Mouse (Mus musculus): ENCODE data around the gene Btbd16. TPM values are rescaled to one million over a fixed set of nuclear protein-coding genes. Genes with fewer than 3 reads are reported as not detected.

Gene Btbd16
- total and polyA plus RNA-seq, 3 experiments: 0.05 TPM; not detected in 2

DNA sequence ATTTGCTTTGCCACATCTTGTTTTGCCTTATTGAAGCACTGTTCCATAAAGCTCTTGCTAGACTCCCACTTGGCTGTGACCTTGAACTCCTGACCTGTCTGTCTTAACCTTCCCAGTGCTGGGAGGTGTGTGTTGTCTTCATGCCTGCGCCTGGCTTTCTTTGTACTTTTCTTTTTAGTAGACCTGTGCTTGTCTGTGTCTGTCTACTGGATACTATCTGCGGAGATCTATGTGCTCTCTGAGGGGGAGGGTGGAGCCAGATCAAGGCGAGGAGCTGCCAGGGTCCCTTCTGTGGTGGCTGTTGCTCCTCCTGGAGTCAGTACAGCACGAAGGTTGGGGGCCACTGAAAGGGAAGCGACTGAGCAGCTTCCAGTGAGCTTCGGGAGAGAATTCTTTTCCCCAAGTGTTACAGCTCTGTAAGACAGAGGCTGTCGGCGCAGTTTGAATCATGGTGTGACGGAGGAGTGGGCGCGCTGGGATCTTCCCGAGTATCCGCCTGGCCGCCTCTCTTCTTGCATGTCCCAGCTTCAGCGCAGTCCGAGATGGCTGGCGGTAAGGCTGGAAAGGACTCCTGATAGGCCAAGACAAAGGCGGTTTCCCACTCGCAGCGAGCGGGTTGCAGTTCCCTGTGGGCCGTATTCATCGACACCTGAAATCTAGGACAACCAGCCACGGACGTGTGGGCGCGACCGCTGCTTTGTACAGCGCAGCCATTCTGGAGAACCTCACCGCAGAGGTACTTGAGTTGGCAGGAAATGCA is 7.3 kb upstream of the Btbd16 start:
- H3K4me3 ChIP-seq (ENCODE audit: low read depth, low read length): no peak overlapping the region
- H3K36me3 ChIP-seq (replicated peaks): no peaks in the 10 kb centered on the region
- no peaks in the 10 kb centered on the region for H3K27me3 ChIP-seq (ENCODE audit: insufficient read depth, low read length)
- DNase-seq (ENCODE audit: low spot score) (no peak), ATAC-seq (ENCODE audit: extremely low read depth, insufficient number of reproducible peaks, low FRiP score, poor library complexity, severe bottlenecking) (no peak)
- TF ChIP-seq POLR2AphosphoS5 (IDR thresholded peaks at IDR 0.05; ENCODE audit: insufficient replicate concordance, low read depth, low read length): no peak
- H3K4me1 ChIP-seq (ENCODE audit: insufficient read depth, low read depth, low read length): no peaks in the 10 kb centered on the region
- H3K9me3 ChIP-seq (replicated peaks): peaks cover 64% of the 10 kb centered on the region

- TF ChIP-seq GATA1 (IDR thresholded peaks at IDR 0.05; ENCODE audit: borderline replicate concordance, low read length) (no peak), POLR2AphosphoS5 (IDR thresholded peaks at IDR 0.05; ENCODE audit: insufficient replicate concordance, low read depth, low read length) (no peak)
- Histone ChIP-seq H3K9me3 (replicated peaks) (peaks cover 63% of the 10 kb centered on the region), H3K4me3 (ENCODE audit: low read depth, low read length) (no peak overlapping the region), H3K36me3 (replicated peaks) (no peaks in the 10 kb centered on the region), H3K27me3 (ENCODE audit: insufficient read depth, low read length) (no peaks in the 10 kb centered on the region), H3K4me1 (ENCODE audit: insufficient read depth, low read depth, low read length) (no peaks in the 10 kb centered on the region)
- no peak for ATAC-seq (ENCODE audit: extremely low read depth, insufficient number of reproducible peaks, low FRiP score, poor library complexity, severe bottlenecking)
- DNase-seq (ENCODE audit: low spot score): no peak
Observed at GRCm38 (mm10) chr7:130768151-130768550, 5.7 kb upstream of the Btbd16 start.

- DNase-seq (ENCODE audit: low spot score): no peak
- H3K4me1 ChIP-seq (ENCODE audit: insufficient read depth, low read depth, low read length): no peaks in the 10 kb centered on the region
- H3K27me3 ChIP-seq (ENCODE audit: insufficient read depth, low read length): no peaks in the 10 kb centered on the region
- H3K36me3 ChIP-seq (replicated peaks): no peaks in the 10 kb centered on the region
- ATAC-seq (ENCODE audit: extremely low read depth, insufficient number of reproducible peaks, low FRiP score, poor library complexity, severe bottlenecking): no peak
- H3K4me3 ChIP-seq (ENCODE audit: low read depth, low read length): no peak overlapping the region
- TF ChIP-seq POLR2AphosphoS5 (IDR thresholded peaks at IDR 0.05; ENCODE audit: insufficient replicate concordance, low read depth, low read length) (no peak), GATA1 (IDR thresholded peaks at IDR 0.05; ENCODE audit: borderline replicate concordance, low read length) (no peak), TAL1 (conservative IDR thresholded peaks at IDR 0.05; ENCODE audit: low read depth, low read length) (no peak), GATA2 (IDR thresholded peaks at IDR 0.05; ENCODE audit: borderline replicate concordance, low read depth, low read length) (no peak), CTCF (IDR thresholded peaks at IDR 0.05; ENCODE audit: low read depth, low read length) (no peak)
- H3K9me3 ChIP-seq (replicated peaks): peaks cover 69% of the 10 kb centered on the region
Observed at GRCm38 (mm10) chr7:130770707-130771106, 3.2 kb upstream of the Btbd16 start.

GRCm38 (mm10) chr7:130773171-130773830 is 568 bp upstream of the Btbd16 start:
- ATAC-seq (ENCODE audit: extremely low read depth, insufficient number of reproducible peaks, low FRiP score, poor library complexity, severe bottlenecking): no peak
- DNase-seq (ENCODE audit: low spot score): no peak
- H3K9me3 ChIP-seq (replicated peaks): peaks cover 72% of the 10 kb centered on the region
- H3K4me1 ChIP-seq (ENCODE audit: insufficient read depth, low read depth, low read length): no peaks in the 10 kb centered on the region
- no peaks in the 10 kb centered on the region for H3K27me3 ChIP-seq (ENCODE audit: insufficient read depth, low read length)
- H3K4me3 ChIP-seq (ENCODE audit: low read depth, low read length): no peak overlapping the region
- TF ChIP-seq CTCF (IDR thresholded peaks at IDR 0.05; ENCODE audit: low read depth, low read length) (no peak), GATA2 (IDR thresholded peaks at IDR 0.05; ENCODE audit: borderline replicate concordance, low read depth, low read length) (no peak), POLR2AphosphoS5 (IDR thresholded peaks at IDR 0.05; ENCODE audit: insufficient replicate concordance, low read depth, low read length) (no peak), GATA1 (IDR thresholded peaks at IDR 0.05; ENCODE audit: borderline replicate concordance, low read length) (no peak), TAL1 (conservative IDR thresholded peaks at IDR 0.05; ENCODE audit: low read depth, low read length) (no peak)
- H3K36me3 ChIP-seq (replicated peaks): no peaks in the 10 kb centered on the region

- TF ChIP-seq GATA2 (IDR thresholded peaks at IDR 0.05; ENCODE audit: borderline replicate concordance, low read depth, low read length): no peak
- TF ChIP-seq TAL1 (conservative IDR thresholded peaks at IDR 0.05; ENCODE audit: low read depth, low read length): no peak
- TF ChIP-seq GATA1 (IDR thresholded peaks at IDR 0.05; ENCODE audit: borderline replicate concordance, low read length): no peak
- no peak for TF ChIP-seq CTCF (IDR thresholded peaks at IDR 0.05; ENCODE audit: low read depth, low read length)
- TF ChIP-seq POLR2AphosphoS5 (IDR thresholded peaks at IDR 0.05; ENCODE audit: insufficient replicate concordance, low read depth, low read length): no peak
- Histone ChIP-seq H3K27me3 (ENCODE audit: insufficient read depth, low read length) (no peaks in the 10 kb centered on the region), H3K4me1 (ENCODE audit: insufficient read depth, low read depth, low read length) (no peaks in the 10 kb centered on the region), H3K9me3 (replicated peaks) (peaks cover 80% of the 10 kb centered on the region), H3K4me3 (ENCODE audit: low read depth, low read length) (no peak overlapping the region), H3K36me3 (replicated peaks) (no peaks in the 10 kb centered on the region)
- ATAC-seq (ENCODE audit: extremely low read depth, insufficient number of reproducible peaks, low FRiP score, poor library complexity, severe bottlenecking) (no peak), DNase-seq (ENCODE audit: low spot score) (no peak)
Observed at GRCm38 (mm10) chr7:130780866-130781419, 7.1 kb downstream of the Btbd16 start.

DNA sequence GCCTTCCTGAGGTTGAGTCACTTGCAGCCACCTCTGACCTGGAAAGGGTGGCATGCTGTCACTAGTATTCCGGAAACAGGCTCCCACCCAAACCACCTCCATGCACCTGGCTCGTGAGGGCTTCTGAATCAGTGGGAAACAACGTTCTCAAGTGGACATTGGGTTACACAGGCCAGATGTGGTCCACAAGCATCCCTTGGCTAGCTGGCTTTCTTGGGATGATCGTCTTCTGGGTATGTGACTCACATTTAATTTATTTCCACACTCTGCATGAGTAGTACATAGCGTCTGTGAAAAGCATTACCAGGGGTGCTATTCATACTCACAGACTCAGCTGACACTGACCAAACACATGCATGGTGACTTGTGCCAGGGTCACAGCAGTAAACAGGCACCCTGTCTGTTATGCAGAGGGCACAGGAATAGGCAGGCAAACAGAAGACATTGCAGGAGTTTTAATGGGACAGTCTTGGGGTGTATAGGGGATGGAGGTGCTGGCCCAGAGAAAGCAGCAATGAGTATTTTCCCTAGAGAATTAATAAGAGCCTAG is 8.7 kb downstream of the Btbd16 start:
- ATAC-seq (ENCODE audit: extremely low read depth, insufficient number of reproducible peaks, low FRiP score, poor library complexity, severe bottlenecking) (no peak), DNase-seq (ENCODE audit: low spot score) (no peak)
- H3K27me3 ChIP-seq (ENCODE audit: insufficient read depth, low read length): no peaks in the 10 kb centered on the region
- peaks cover 85% of the 10 kb centered on the region for H3K9me3 ChIP-seq (replicated peaks)
- H3K4me3 ChIP-seq (ENCODE audit: low read depth, low read length): no peak overlapping the region
- H3K36me3 ChIP-seq (replicated peaks): no peaks in the 10 kb centered on the region
- H3K4me1 ChIP-seq (ENCODE audit: insufficient read depth, low read depth, low read length): no peaks in the 10 kb centered on the region
- no peak for TF ChIP-seq GATA1 (IDR thresholded peaks at IDR 0.05; ENCODE audit: borderline replicate concordance, low read length)
- no peak for TF ChIP-seq GATA2 (IDR thresholded peaks at IDR 0.05; ENCODE audit: borderline replicate concordance, low read depth, low read length)
- no peak for TF ChIP-seq POLR2AphosphoS5 (IDR thresholded peaks at IDR 0.05; ENCODE audit: insufficient replicate concordance, low read depth, low read length)
- TF ChIP-seq TAL1 (conservative IDR thresholded peaks at IDR 0.05; ENCODE audit: low read depth, low read length): no peak
- no peak for TF ChIP-seq CTCF (IDR thresholded peaks at IDR 0.05; ENCODE audit: low read depth, low read length)
